In genomic region chr4:127236631-127237030, GRCm38 (mm10) we compare ENCODE assay signal across 8 mouse cellular contexts. TPM values are rescaled to one million over a fixed set of nuclear protein-coding genes. Genes with fewer than 3 reads are reported as not detected.
DNase-seq lines count a peak whose midpoint lies in the region; ATAC-seq lines count a peak whose summit lies in the region.

No protein-coding gene starts in this region.

- peaks cover 37% of the 10 kb centered on the region for H3K27me3 ChIP-seq in heart, embryonic 16.5 days (ENCODE audit: control insufficient read depth, insufficient read depth, low read length)
- no peaks in the 10 kb centered on the region; the same call in 1 of the 2 replicates for H3K27me3 ChIP-seq in hindbrain, embryonic 11.5 days (ENCODE audit: control insufficient read depth, insufficient read depth, low read length)
- peaks cover 15% of the 10 kb centered on the region for H3K27me3 ChIP-seq in midbrain, embryonic 13.5 days

- no peak for ATAC-seq in heart, embryonic 16.5 days (replicated peaks; ENCODE audit: extremely low read depth, insufficient read depth, low FRiP score)
- ATAC-seq in hindbrain, embryonic 11.5 days (ENCODE audit: low FRiP score), result peak; percentile 58; the same call in 1 of the 2 replicates
- peak; percentile 10; the same call in 1 of the 2 replicates for ATAC-seq in midbrain, embryonic 13.5 days
- no peak for ATAC-seq in inflammation-experienced regulatory T-cells, adult 6 months

- H3K4me3 ChIP-seq in heart, embryonic 16.5 days (ENCODE audit: low read length), result peak overlapping the region; percentile 64
- H3K4me3 ChIP-seq in hindbrain, embryonic 11.5 days (ENCODE audit: low read depth, low read length), result peak overlapping the region; percentile 50
- H3K4me3 ChIP-seq in midbrain, embryonic 13.5 days (replicated peaks), result peak overlapping the region; percentile 56

- H3K4me1 ChIP-seq in heart, embryonic 16.5 days (ENCODE audit: control insufficient read depth, insufficient read depth, low read length), result peaks cover 5% of the 10 kb centered on the region
- peaks cover 9% of the 10 kb centered on the region for H3K4me1 ChIP-seq in hindbrain, embryonic 11.5 days (replicated peaks; ENCODE audit: control insufficient read depth, insufficient read depth, low read length)
- peaks cover 37% of the 10 kb centered on the region for H3K4me1 ChIP-seq in midbrain, embryonic 13.5 days (replicated peaks)

- WGBS in heart, embryonic 16.5 days, result 5% methylated on average over 14 of the region's 14 CpGs
- 2% methylated on average over 14 of the region's 14 CpGs for WGBS in hindbrain, embryonic 11.5 days
- WGBS in midbrain, embryonic 13.5 days, result 2% methylated on average over 14 of the region's 14 CpGs

- H3K4me2 ChIP-seq in heart, embryonic 16.5 days (ENCODE audit: low read depth, low read length), result peak overlapping the region; percentile 99
- H3K4me2 ChIP-seq in hindbrain, embryonic 11.5 days (replicated peaks; ENCODE audit: low read depth, low read length), result peak overlapping the region; percentile 99
- H3K4me2 ChIP-seq in midbrain, embryonic 13.5 days (replicated peaks), result peak overlapping the region; percentile 96

- DNase-seq in heart, adult 8-10 months (ENCODE audit: low spot score), result no peak
- DNase-seq in R1 (ENCODE audit: low read depth, low spot score), result peak; percentile 66
- no peak for DNase-seq in hindbrain, embryonic 11.5 days (ENCODE audit: low spot score)
- DNase-seq in ovary, adult 18-20 months (ENCODE audit: low spot score), result no peak
- DNase-seq in frontal cortex, adult 2 months (ENCODE audit: extremely low spot score in 1 of 2, low spot score in 1 of 2), result no peak

- H3K36me3 ChIP-seq in heart, embryonic 16.5 days (ENCODE audit: control insufficient read depth, insufficient read depth), result no peaks in the 10 kb centered on the region
- no peaks in the 10 kb centered on the region for H3K36me3 ChIP-seq in hindbrain, embryonic 11.5 days (ENCODE audit: control insufficient read depth, insufficient read depth, low read length)
- H3K36me3 ChIP-seq in midbrain, embryonic 13.5 days, result no peaks in the 10 kb centered on the region

- H3K27ac ChIP-seq in heart, embryonic 16.5 days (ENCODE audit: low read length), result no peak overlapping the region
- peak overlapping the region; percentile 81 for H3K27ac ChIP-seq in hindbrain, embryonic 11.5 days (ENCODE audit: low read depth, low read length)
- H3K27ac ChIP-seq in midbrain, embryonic 13.5 days, result peak overlapping the region; percentile 79; the same call in 1 of the 2 replicates

- H3K9me3 ChIP-seq in heart, embryonic 16.5 days (replicated peaks; ENCODE audit: control insufficient read depth, low read length), result no peaks in the 10 kb centered on the region
- H3K9me3 ChIP-seq in hindbrain, embryonic 11.5 days (ENCODE audit: control insufficient read depth, low read length), result no peaks in the 10 kb centered on the region
- H3K9me3 ChIP-seq in midbrain, embryonic 13.5 days, result no peaks in the 10 kb centered on the region

- peak overlapping the region; percentile 70 for H3K9ac ChIP-seq in heart, embryonic 16.5 days (ENCODE audit: low read length)
- H3K9ac ChIP-seq in hindbrain, embryonic 11.5 days (ENCODE audit: low read depth, low read length), result peak overlapping the region; percentile 77
- peak overlapping the region; percentile 80 for H3K9ac ChIP-seq in midbrain, embryonic 13.5 days (replicated peaks)

RNA-seq across cellular contexts. Expression of gene Smim12, which starts 7.0 kb away (rescaled TPM):
- polyA plus RNA-seq in heart, embryonic 16.5 days (2015; fragmentation: Nextera tagmentation; extraction: Ambion mirVana), result 67.2 and 69.3 TPM in 2 replicates
- total RNA-seq in heart, adult 8-10 months (2022), result 10 to 100 TPM; 55.6 to 65.7 (median 60.7) TPM
- 59.3 and 59.7 TPM in 2 replicates for polyA plus RNA-seq in hindbrain, embryonic 11.5 days (2014; fragmentation: Nextera tagmentation; extraction: Ambion mirVana)
- 45.1 and 48.0 TPM in 2 replicates for polyA plus RNA-seq in midbrain, embryonic 13.5 days (2015; fragmentation: Nextera tagmentation; extraction: Ambion mirVana)
- polyA plus RNA-seq in inflammation-experienced regulatory T-cells, adult 6 months (2017; shearing (Covaris generic)), result 10 to 100 TPM; 36.7 to 50.5 (median 49.6) TPM
- 75.6 and 76.0 TPM in 2 replicates for polyA plus RNA-seq in frontal cortex, adult 2 months (2012; rRNA removed)

Comparison
In these comparisons a context has a peak if more than half of its experiments do, and no peak if none do; other contexts are left out.
1. ATAC-seq: peak in hindbrain, embryonic 11.5 days (single experiment) and midbrain, embryonic 13.5 days (single experiment); none in heart, embryonic 16.5 days (single experiment) and inflammation-experienced regulatory T-cells, adult 6 months (single experiment).
2. Peak in every context shown above with its lines, with median percentiles within 50 percentile points of each other: H3K4me2 ChIP-seq, H3K4me3 ChIP-seq and H3K9ac ChIP-seq.